Mouse (Mus musculus) bone marrow macrophage, adult 2 months (primary cell): ENCODE results near the gene Tmem140. TPM values are rescaled to one million over a fixed set of nuclear protein-coding genes. Genes with fewer than 3 reads are reported as not detected.

Experiments
- H3K27ac ChIP-seq: 2 replicates; pipeline ENCODE4 v1.5.1; 2012; ENCODE audit warnings: low read depth, low read length; ENCODE audit not compliant: insufficient read depth
- H3K4me1 ChIP-seq: 2 replicates; pipeline ENCODE4 v1.6.1; 2012; ENCODE audit warnings: low read length; ENCODE audit not compliant: control insufficient read depth, insufficient read depth
- H3K4me3 ChIP-seq: 2 replicates; pipeline ENCODE4 v1.5.1; 2012; ENCODE audit warnings: mild to moderate bottlenecking, low read length, moderate library complexity; ENCODE audit not compliant: insufficient read depth
- CTCF ChIP-seq: IDR thresholded peaks from 2 replicates; pipeline ENCODE4 v1.5.1; 2012; ENCODE audit warnings: low read depth, mild to moderate bottlenecking, low read length, moderate library complexity
- POLR2A ChIP-seq: IDR thresholded peaks from 2 replicates; pipeline ENCODE4 v1.6.1; 2012; ENCODE audit warnings: mild to moderate bottlenecking, low read depth, low read length, borderline replicate concordance
- polyA plus RNA-seq: library from polyadenylated mRNA; stranded (reverse); fragments of >200 nt; gene quantifications from 2 replicates; pipeline ENCODE4 v1.2.4, GENCODE M21; 2012; ENCODE audit not compliant: missing spikeins, insufficient read depth, insufficient read length

The Tmem140 gene
- polyA plus RNA-seq, result 74.9 and 86.3 TPM in 2 replicates

- Histone ChIP-seq H3K4me1 (peaks cover 37% of the 10 kb centered on the region), H3K27ac (peak within 1 kb of the TSS; percentile 82), H3K4me3 (peak within 1 kb of the TSS; percentile 62)
- TF ChIP-seq CTCF, result no peak
- TF ChIP-seq POLR2A, result no peak
These were observed at the start of gene Tmem140 for GRCm38 (mm10) chr6:34862791-34863403. TSS of gene Tmem140 (plus strand) at chr6:34863146.

- Histone ChIP-seq H3K4me3 (no peak overlapping the region), H3K4me1 (no peaks in the 10 kb centered on the region), H3K27ac (no peak overlapping the region)
- TF ChIP-seq POLR2A (no peak), CTCF (no peak)
These were observed 38.5 kb upstream of the Tmem140 start for GRCm38 (mm10) chr6:34824406-34824805.

DNA sequence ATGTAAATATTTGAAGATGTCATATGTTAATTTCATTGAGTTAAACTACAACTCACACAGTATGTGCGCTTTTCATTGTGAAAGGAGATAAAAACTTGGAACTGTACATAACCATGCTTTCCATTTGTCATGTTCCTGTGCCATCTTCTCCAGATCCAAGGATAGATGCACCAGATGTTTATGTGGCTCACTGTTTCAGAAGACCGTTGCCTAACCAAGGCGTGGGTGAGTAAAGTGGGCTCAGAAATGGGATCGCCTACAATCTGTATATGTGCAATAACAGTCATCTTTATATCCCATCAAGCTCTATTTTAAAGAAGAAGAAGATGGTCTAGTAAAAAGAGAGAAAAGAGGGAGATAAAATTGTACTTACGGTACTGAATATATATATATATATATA, 30.6 kb upstream of the Tmem140 start:
- peaks cover 3% of the 10 kb centered on the region for H3K4me1 ChIP-seq
- H3K27ac ChIP-seq, result no peak overlapping the region
- H3K4me3 ChIP-seq, result no peak overlapping the region
- no peak for TF ChIP-seq POLR2A
- TF ChIP-seq CTCF, result no peak

DNA sequence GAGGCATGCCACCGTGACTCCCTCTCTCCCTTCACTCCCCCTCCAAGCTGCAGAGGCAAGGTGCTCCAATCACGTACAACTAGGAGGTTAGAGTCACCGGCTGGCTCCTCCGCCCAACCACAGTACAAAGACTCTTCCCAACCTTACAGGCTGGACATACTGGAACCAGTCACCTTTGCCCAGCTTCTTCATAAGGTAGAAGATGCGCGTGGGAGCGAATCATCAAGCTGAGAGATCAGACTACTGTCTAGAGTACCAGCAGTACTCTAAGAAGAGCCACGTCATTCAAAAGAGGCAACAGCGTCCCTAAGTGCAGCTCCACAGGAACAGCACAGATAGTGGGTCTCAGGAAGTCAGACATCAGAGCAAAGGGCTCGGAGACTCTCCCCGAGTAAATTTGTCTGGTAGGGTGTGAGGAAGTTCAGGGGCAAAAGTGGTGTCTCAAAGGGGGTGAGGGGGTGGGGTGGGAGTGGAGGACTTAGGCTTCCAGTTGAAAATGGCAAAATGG, 1.3 kb upstream of the Tmem140 start:
- TF ChIP-seq POLR2A, result no peak
- TF ChIP-seq CTCF, result no peak
- peaks cover 24% of the 10 kb centered on the region for H3K4me1 ChIP-seq
- peak overlapping the region; percentile 82; the same call in 1 of the 2 replicates for H3K27ac ChIP-seq
- H3K4me3 ChIP-seq, result no peak overlapping the region

- H3K4me1 ChIP-seq, result peaks cover 32% of the 10 kb centered on the region
- peak overlapping the region; percentile 82 for H3K27ac ChIP-seq
- peak overlapping the region; percentile 62 for H3K4me3 ChIP-seq
- TF ChIP-seq CTCF (no peak), POLR2A (no peak)
These were observed 565 bp upstream of the Tmem140 start for GRCm38 (mm10) chr6:34862381-34862780.

- Histone ChIP-seq H3K27ac (peak overlapping the region; percentile 26), H3K4me3 (peak overlapping the region; percentile 62), H3K4me1 (peaks cover 46% of the 10 kb centered on the region)
- TF ChIP-seq CTCF (no peak), POLR2A (no peak)
These were observed 1.0 kb downstream of the Tmem140 start for GRCm38 (mm10) chr6:34863786-34864514.

DNA sequence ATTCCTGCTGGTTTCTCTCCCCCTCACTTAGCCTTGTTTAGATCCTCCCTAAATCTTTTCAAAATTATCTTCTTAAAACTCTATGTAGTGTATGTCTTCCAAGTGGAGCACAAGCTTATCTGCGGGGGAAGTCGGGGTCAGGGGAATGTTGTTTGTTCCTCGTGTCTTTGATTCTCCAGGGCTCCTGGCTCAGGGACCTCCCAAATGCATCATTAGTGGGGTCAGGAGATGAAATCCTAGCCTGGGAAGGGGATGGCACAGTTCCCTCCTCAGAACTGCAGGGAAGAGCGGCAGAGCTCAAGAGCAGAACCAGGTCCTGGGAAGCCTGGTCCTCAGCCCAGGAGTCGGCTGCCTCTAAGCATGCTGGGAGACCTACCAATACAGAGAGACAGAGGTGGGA, 2.3 kb downstream of the Tmem140 start:
- Histone ChIP-seq H3K27ac (0 out of 2 replicates have a peak overlapping the region, but pooled peaks have one; percentile 16), H3K4me3 (0 out of 2 replicates have a peak overlapping the region, but pooled peaks have one; percentile 1), H3K4me1 (peaks cover 56% of the 10 kb centered on the region)
- TF ChIP-seq CTCF, result no peak

DNA sequence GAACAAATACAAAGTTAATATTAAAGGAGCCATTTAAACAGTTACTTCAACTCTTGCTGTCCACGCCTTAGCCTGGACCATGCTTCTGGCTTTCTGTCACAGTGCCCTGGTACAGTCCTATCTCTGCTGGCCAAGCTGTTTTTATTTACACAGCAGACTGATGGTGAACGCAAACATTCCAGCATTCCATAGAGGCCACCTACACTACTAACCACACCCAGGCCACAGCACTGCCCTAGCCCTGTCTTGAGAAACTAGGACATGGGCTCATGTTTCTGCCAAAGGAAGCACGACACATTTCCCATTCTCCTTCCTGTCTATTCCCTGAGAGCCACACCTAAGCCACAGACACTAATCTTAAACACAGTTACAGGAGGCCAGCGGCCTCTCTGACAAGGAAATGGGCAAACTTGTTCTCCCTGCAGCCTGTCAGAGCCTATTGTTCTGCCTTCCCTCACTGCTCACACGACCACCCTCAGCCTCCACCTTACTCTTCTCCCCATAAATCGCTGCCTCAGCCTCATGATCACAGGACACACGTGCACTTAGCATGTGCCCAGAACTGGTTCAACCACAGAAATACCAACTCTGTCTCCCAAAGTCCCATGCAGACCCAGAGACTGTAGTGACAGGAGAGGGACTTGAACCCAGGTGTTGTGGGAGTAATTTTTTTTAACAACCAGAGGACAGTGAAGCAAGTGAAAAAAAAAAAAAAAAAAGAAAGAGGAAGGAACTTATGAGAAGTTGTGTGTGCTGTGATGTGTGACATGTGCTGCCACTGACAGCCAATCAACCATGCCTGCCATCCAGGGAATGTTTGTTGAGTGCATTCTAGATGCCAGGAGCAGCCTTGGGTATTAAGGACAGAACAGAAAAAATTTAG, 3.0 kb downstream of the Tmem140 start:
- TF ChIP-seq POLR2A (no peak), CTCF (no peak)
- Histone ChIP-seq H3K4me3 (0 out of 2 replicates have a peak overlapping the region, but pooled peaks have one; percentile 9), H3K27ac (peak overlapping the region; percentile 16), H3K4me1 (peaks cover 63% of the 10 kb centered on the region)

- Histone ChIP-seq H3K4me1 (peaks cover 65% of the 10 kb centered on the region), H3K27ac (peak overlapping the region; percentile 93; the same call in 1 of the 2 replicates)
- no peak for TF ChIP-seq CTCF
- no peak for TF ChIP-seq POLR2A
These were observed 3.8 kb downstream of the Tmem140 start for GRCm38 (mm10) chr6:34866786-34867185.

More at GRCm38 (mm10) chr6:34866786-34867185, 3.8 kb downstream of the Tmem140 start:
- H3K4me3 ChIP-seq, result no peak overlapping the region
